Mouse (Mus musculus): ENCODE results near the gene Vgll4. TPM values are rescaled to one million over a fixed set of nuclear protein-coding genes. Genes with fewer than 3 reads are reported as not detected.

The Vgll4 gene
- polyA plus RNA-seq, 1 experiment from 2014 or later = 10.0 TPM

DNA sequence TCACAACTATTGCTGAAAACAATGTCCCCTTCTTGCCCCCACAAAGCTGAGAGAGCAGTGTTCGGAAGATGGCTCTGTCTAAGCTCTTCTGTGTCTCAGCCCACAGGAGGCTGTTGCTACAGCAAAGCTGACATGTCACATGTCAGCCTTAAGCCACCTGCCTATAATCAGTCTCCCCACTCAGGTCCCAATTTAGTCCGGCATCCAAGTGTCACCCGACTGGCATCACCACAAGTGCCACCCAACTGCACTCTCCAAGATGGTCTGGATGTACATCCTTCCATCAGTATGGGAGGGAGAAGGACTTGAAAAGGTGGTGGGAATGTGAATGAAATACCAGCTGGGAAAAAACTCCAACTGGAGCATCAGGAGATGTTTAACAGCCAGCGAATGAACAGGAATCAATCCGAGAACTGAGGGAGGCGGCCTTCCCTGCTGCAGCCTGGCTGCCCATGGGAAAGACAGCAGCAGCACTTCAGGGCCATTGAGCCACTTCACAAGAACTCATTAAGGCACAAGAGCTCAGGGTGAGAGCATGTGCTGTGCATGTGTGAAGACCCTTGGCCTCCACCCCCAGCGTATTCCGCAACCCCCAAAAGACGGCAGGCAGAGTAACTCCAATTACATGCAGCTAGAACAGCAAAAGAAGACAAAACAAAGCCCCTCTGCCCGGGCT, 55.6 kb downstream of the Vgll4 start:
- Histone ChIP-seq H3K9me3 (replicated peaks; ENCODE audit: control insufficient read depth, low read length) (no peaks in the 10 kb centered on the region), H3K27ac (ENCODE audit: low read length) (no peak overlapping the region), H3K36me3 (ENCODE audit: control insufficient read depth, insufficient read depth) (no peaks in the 10 kb centered on the region), H3K4me1 (ENCODE audit: control insufficient read depth, low read depth, low read length) (peaks cover 42% of the 10 kb centered on the region), H3K4me2 (ENCODE audit: low read depth, low read length) (no peak overlapping the region), H3K9ac (ENCODE audit: low read depth, low read length) (no peak overlapping the region), H3K4me3 (ENCODE audit: low read depth, low read length) (no peak overlapping the region), H3K27me3 (ENCODE audit: control insufficient read depth, insufficient read depth, low read depth, low read length) (no peaks in the 10 kb centered on the region)
- 80% methylated on average over 10 of the region's 10 CpGs for WGBS (ENCODE audit: insufficient replicate concordance)
- ATAC-seq (ENCODE audit: low read depth) = no peak

DNA sequence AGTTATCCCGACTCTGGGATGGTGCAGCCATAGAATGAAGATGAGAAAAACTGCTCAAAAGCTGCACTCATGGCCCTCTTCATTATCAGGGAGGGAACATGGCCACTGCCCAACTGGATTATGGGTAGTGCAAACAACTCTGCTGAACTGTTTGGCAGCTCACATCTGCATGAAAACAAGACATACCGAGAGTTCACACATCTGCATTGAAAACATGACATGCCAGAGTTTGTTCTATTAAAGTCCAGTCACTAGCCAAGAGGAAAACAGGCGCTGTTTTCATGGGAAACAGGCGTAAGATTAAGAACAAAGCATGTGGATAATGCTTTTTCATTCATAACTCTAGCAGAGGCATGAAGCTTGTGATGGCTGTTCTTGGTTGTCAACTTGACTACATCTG, 56.7 kb downstream of the Vgll4 start:
- 56% methylated on average over 4 of the region's 4 CpGs for WGBS (ENCODE audit: insufficient replicate concordance)
- H3K4me1 ChIP-seq (ENCODE audit: control insufficient read depth, low read depth, low read length) = peaks cover 35% of the 10 kb centered on the region
- no peak overlapping the region for H3K27ac ChIP-seq (ENCODE audit: low read length)

DNA sequence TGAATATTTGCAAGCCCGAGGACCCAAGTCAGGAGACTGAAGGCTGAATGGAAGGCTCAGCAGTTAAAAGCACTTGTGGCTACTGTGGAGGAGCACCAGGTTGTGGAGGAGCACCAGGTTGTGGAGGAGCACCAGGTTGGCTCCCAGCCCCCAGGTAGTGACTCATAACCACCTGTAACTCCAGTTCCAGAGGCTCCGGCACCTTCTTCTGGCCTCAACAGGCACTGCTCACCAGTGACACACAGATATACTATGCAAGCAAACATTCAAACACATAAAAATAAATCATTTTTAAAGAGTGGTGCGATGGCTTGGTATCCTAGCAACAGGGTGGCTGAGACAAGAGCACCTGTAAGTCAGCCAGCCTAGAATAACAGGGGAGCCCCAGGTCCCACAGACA, 58.3 kb downstream of the Vgll4 start:
- no peak for ATAC-seq (ENCODE audit: low read depth)
- Histone ChIP-seq H3K27ac (ENCODE audit: low read length) (no peak overlapping the region), H3K36me3 (ENCODE audit: control insufficient read depth, insufficient read depth) (no peaks in the 10 kb centered on the region), H3K27me3 (ENCODE audit: control insufficient read depth, insufficient read depth, low read depth, low read length) (no peaks in the 10 kb centered on the region), H3K4me3 (ENCODE audit: low read depth, low read length) (no peak overlapping the region), H3K4me2 (ENCODE audit: low read depth, low read length) (no peak overlapping the region), H3K9ac (ENCODE audit: low read depth, low read length) (no peak overlapping the region), H3K4me1 (ENCODE audit: control insufficient read depth, low read depth, low read length) (peaks cover 26% of the 10 kb centered on the region), H3K9me3 (replicated peaks; ENCODE audit: control insufficient read depth, low read length) (no peaks in the 10 kb centered on the region)
- 75% methylated on average over 3 of the region's 3 CpGs for WGBS (ENCODE audit: insufficient replicate concordance)

More for the DNA sequence above, 56.7 kb downstream of the Vgll4 start:
- Histone ChIP-seq H3K9ac (ENCODE audit: low read depth, low read length) (no peak overlapping the region), H3K27me3 (ENCODE audit: control insufficient read depth, insufficient read depth, low read depth, low read length) (no peaks in the 10 kb centered on the region), H3K36me3 (ENCODE audit: control insufficient read depth, insufficient read depth) (no peaks in the 10 kb centered on the region), H3K4me3 (ENCODE audit: low read depth, low read length) (no peak overlapping the region), H3K9me3 (replicated peaks; ENCODE audit: control insufficient read depth, low read length) (no peaks in the 10 kb centered on the region), H3K4me2 (ENCODE audit: low read depth, low read length) (no peak overlapping the region)
- no peak for ATAC-seq (ENCODE audit: low read depth)

DNA sequence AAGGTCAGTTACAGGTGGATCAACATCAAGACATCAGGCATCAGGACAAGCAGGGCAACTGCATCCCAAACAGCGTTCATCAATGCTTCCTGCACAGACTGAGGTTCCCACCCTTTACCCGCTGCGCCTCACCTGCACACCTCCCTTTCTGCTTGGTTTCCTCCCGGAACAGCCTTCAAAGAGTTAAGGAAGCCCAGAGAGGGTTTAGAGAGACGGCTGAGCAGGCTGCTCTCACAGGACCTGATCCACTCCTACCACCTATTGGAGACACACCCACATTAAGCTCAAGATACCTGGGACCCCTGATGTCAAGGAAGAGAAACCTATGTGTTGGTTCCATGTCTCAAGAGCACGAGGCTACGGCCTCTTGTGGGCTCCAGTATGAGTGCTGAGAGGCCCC, 60.0 kb downstream of the Vgll4 start:
- no peaks in the 10 kb centered on the region for H3K27me3 ChIP-seq (ENCODE audit: control insufficient read depth, insufficient read depth, low read depth, low read length)
- ATAC-seq (ENCODE audit: low read depth) = no peak
- H3K9me3 ChIP-seq (replicated peaks; ENCODE audit: control insufficient read depth, low read length) = no peaks in the 10 kb centered on the region
- WGBS (ENCODE audit: insufficient replicate concordance) = 73% methylated on average over 7 of the region's 7 CpGs
- no peak overlapping the region for H3K4me3 ChIP-seq (ENCODE audit: low read depth, low read length)
- H3K36me3 ChIP-seq (ENCODE audit: control insufficient read depth, insufficient read depth) = no peaks in the 10 kb centered on the region
- H3K9ac ChIP-seq (ENCODE audit: low read depth, low read length) = no peak overlapping the region
- H3K4me2 ChIP-seq (ENCODE audit: low read depth, low read length) = no peak overlapping the region
- peaks cover 31% of the 10 kb centered on the region for H3K4me1 ChIP-seq (ENCODE audit: control insufficient read depth, low read depth, low read length)
- no peak overlapping the region for H3K27ac ChIP-seq (ENCODE audit: low read length)

DNA sequence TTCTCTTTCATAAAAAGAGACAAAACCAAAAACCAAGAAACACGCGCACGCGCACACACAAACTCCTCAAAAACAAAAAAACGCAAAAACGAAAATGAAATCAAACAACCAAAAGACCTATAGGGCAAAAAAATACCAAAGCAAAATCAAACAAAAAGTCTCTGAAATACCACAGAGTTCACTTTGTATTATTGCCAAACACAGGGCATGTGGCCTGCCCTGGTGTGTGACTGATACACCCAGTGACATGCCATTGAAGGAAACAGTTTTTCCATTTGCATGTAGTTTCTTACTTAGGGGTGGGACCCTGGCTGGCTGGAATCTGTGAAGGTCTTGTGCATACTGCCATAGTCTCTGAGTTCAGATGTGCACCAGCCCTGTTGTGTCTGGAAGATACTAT, 62.3 kb downstream of the Vgll4 start:
- Histone ChIP-seq H3K4me3 (ENCODE audit: low read depth, low read length) (no peak overlapping the region), H3K4me1 (ENCODE audit: control insufficient read depth, low read depth, low read length) (peaks cover 36% of the 10 kb centered on the region), H3K27ac (ENCODE audit: low read length) (no peak overlapping the region), H3K9ac (ENCODE audit: low read depth, low read length) (no peak overlapping the region), H3K4me2 (ENCODE audit: low read depth, low read length) (no peak overlapping the region), H3K9me3 (replicated peaks; ENCODE audit: control insufficient read depth, low read length) (no peaks in the 10 kb centered on the region), H3K36me3 (ENCODE audit: control insufficient read depth, insufficient read depth) (no peaks in the 10 kb centered on the region), H3K27me3 (ENCODE audit: control insufficient read depth, insufficient read depth, low read depth, low read length) (no peaks in the 10 kb centered on the region)
- 87% methylated on average over 6 of the region's 6 CpGs for WGBS (ENCODE audit: insufficient replicate concordance)
- no peak for ATAC-seq (ENCODE audit: low read depth)

DNA sequence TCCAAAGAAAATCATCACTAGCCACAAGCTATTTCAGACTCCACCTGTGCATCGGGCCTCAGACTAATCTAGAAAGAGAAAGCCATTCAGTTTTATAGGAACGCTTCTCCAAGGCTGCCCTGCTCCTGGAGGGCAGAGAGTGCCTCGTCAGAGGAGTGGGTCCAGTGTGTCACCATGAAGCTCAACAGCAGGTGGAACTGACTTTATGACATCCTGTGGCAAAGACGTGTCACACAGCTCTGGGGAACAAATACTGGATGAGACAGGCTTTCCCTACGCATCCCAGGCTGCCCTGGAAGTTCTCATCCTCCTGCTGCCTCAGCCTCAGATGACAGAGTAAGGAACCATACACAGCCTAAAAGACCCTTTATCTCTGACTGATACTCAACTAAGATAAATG, 63.6 kb downstream of the Vgll4 start:
- Histone ChIP-seq H3K4me2 (ENCODE audit: low read depth, low read length) (no peak overlapping the region), H3K27ac (ENCODE audit: low read length) (no peak overlapping the region), H3K9me3 (replicated peaks; ENCODE audit: control insufficient read depth, low read length) (no peaks in the 10 kb centered on the region), H3K4me3 (ENCODE audit: low read depth, low read length) (no peak overlapping the region), H3K27me3 (ENCODE audit: control insufficient read depth, insufficient read depth, low read depth, low read length) (no peaks in the 10 kb centered on the region), H3K9ac (ENCODE audit: low read depth, low read length) (no peak overlapping the region), H3K36me3 (ENCODE audit: control insufficient read depth, insufficient read depth) (no peaks in the 10 kb centered on the region), H3K4me1 (ENCODE audit: control insufficient read depth, low read depth, low read length) (peaks cover 47% of the 10 kb centered on the region)
- WGBS (ENCODE audit: insufficient replicate concordance) = 65% methylated on average over 5 of the region's 5 CpGs
- ATAC-seq (ENCODE audit: low read depth) = no peak

DNA sequence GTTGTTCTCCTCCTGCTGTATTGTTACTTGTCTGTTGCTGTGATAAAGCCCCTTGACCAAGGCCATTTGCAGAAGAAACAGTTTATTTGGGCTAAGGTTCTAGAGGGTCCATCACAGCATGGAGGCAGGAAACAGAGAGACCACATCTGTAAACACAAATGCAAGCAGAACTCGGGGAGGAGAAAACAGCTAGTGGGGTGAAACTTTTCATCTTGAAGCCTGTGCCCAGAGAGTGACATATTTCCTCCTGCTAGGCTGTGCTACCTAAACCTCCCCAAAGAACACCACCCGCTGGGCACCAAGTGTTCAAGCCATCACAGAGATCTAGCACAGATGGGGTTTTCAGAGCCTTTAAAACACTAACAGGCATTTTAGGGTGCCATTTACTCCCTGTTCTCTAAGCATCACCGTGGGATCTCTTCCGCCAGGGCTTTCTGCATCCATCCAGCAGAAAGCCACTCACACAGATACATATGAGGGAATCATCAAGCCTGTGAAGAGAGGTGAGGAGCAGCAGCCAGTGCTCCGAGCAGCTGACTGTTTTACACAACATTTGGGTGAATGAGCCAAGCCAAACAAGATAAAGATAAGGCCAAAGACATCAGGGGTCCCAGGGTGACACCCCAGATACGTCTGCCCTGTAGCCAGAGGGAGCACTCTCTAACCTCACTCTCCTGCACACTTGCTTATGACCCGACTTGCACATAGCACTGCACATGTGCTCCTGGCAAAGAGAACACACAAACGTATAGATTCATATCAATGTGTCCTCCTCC, 64.4 kb downstream of the Vgll4 start:
- WGBS (ENCODE audit: insufficient replicate concordance) = 43% methylated on average over 8 of the region's 8 CpGs
- no peaks in the 10 kb centered on the region for H3K9me3 ChIP-seq (replicated peaks; ENCODE audit: control insufficient read depth, low read length)
- H3K4me3 ChIP-seq (ENCODE audit: low read depth, low read length) = no peak overlapping the region
- H3K27me3 ChIP-seq (ENCODE audit: control insufficient read depth, insufficient read depth, low read depth, low read length) = no peaks in the 10 kb centered on the region
- no peak overlapping the region for H3K27ac ChIP-seq (ENCODE audit: low read length)
- H3K9ac ChIP-seq (ENCODE audit: low read depth, low read length) = no peak overlapping the region
- H3K36me3 ChIP-seq (ENCODE audit: control insufficient read depth, insufficient read depth) = no peaks in the 10 kb centered on the region
- ATAC-seq (ENCODE audit: low read depth) = no peak
- H3K4me1 ChIP-seq (ENCODE audit: control insufficient read depth, low read depth, low read length) = peaks cover 54% of the 10 kb centered on the region
- no peak overlapping the region for H3K4me2 ChIP-seq (ENCODE audit: low read depth, low read length)

DNA sequence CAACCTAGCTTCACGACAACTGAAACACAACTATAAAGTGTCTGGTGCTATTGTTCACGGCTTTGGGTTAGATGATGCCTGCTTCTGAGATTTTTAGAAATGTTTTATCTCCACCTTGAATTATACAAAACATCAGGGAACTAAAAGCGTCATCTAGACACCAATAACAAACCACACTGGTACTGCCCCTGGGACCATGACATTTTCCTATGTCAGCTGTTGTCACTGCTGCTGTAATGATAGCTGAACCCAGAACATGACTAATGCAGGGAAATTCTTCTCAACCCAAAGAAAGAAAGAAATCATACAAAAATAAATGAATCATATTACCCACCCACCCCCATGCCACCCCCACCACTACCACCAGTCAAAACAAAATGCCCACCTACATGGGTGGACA, 65.0 kb downstream of the Vgll4 start:
- H3K9ac ChIP-seq (ENCODE audit: low read depth, low read length) = no peak overlapping the region
- H3K27ac ChIP-seq (ENCODE audit: low read length) = no peak overlapping the region
- H3K9me3 ChIP-seq (replicated peaks; ENCODE audit: control insufficient read depth, low read length) = no peaks in the 10 kb centered on the region
- no peaks in the 10 kb centered on the region for H3K36me3 ChIP-seq (ENCODE audit: control insufficient read depth, insufficient read depth)
- no peak overlapping the region for H3K4me2 ChIP-seq (ENCODE audit: low read depth, low read length)
- H3K4me3 ChIP-seq (ENCODE audit: low read depth, low read length) = no peak overlapping the region
- 71% methylated on average over 3 of the region's 3 CpGs for WGBS (ENCODE audit: insufficient replicate concordance)
- H3K27me3 ChIP-seq (ENCODE audit: control insufficient read depth, insufficient read depth, low read depth, low read length) = no peaks in the 10 kb centered on the region
- no peak for ATAC-seq (ENCODE audit: low read depth)
- peaks cover 60% of the 10 kb centered on the region for H3K4me1 ChIP-seq (ENCODE audit: control insufficient read depth, low read depth, low read length)

DNA sequence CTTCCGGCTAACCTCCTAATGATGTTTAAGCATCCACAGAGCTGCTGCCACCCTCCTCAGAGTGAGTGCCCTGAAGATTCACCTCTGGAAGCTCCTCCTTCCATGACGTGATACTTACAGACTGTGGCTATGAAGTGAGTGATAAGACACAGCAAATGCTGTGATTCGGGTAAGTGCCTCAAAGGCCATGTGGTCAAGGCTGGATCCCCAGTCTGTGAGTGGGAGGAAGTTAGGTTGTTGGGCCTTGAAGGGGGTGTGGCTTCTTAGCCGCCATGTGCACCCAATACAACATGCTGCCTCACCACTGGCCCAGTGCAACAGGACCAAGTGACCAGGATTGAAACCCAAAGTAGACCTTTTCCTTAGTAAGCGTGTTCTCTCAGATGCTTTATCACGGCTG, 65.6 kb downstream of the Vgll4 start:
- Histone ChIP-seq H3K27me3 (ENCODE audit: control insufficient read depth, insufficient read depth, low read depth, low read length) (no peaks in the 10 kb centered on the region), H3K9ac (ENCODE audit: low read depth, low read length) (no peak overlapping the region), H3K27ac (ENCODE audit: low read length) (no peak overlapping the region), H3K36me3 (ENCODE audit: control insufficient read depth, insufficient read depth) (no peaks in the 10 kb centered on the region), H3K9me3 (replicated peaks; ENCODE audit: control insufficient read depth, low read length) (no peaks in the 10 kb centered on the region), H3K4me1 (ENCODE audit: control insufficient read depth, low read depth, low read length) (peaks cover 61% of the 10 kb centered on the region), H3K4me3 (ENCODE audit: low read depth, low read length) (no peak overlapping the region), H3K4me2 (ENCODE audit: low read depth, low read length) (no peak overlapping the region)
- 45% methylated on average over 6 of the region's 6 CpGs for WGBS (ENCODE audit: insufficient replicate concordance)
- ATAC-seq (ENCODE audit: low read depth) = no peak
